Mouse (Mus musculus): ENCODE measurements around the gene Samd4.

Samd4 gene

DNA sequence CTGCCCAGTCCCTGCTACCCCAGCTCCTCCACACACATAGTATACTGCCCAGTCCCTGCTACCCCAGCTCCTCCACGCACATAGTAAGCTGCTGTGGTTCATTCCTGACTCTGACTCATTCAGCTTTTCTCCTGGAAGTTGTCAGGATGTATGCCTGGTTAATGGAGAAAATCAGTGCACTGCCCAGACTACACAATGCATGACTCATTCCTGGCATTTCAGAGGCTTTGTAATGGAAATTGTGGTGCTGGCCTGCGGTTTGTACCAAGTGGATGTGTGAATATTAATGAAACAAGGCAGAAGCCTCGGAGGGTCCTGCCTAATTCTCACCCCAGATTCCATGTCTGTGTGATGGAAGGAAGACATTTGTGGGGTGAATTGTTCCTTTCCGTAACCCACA, 107.0 kb downstream of the Samd4 start:
- in situ Hi-C loops (cut with MboI; ENCODE audit: low sequenced_read_pairs): no loop called here

DNA sequence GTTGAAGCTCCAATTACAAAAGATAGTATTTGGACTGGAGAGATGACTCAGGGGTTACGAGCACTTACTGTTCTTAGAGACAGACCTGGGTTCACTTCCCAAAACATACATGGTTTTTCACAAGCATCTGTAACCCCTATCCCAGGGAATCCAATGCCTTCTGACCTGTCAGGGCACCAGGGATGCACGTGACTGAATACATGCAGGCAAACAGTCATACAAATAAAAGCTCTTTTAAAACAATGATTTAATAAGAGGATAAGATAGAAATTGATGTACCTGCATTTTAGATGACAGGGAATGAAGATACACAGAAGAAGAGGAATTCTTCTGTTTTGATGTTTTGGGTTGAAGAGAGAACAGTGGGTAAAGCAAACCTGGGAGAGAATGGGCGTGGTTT, 107.8 kb downstream of the Samd4 start:
- in situ Hi-C loops (cut with MboI; ENCODE audit: low sequenced_read_pairs): no loop called here

DNA sequence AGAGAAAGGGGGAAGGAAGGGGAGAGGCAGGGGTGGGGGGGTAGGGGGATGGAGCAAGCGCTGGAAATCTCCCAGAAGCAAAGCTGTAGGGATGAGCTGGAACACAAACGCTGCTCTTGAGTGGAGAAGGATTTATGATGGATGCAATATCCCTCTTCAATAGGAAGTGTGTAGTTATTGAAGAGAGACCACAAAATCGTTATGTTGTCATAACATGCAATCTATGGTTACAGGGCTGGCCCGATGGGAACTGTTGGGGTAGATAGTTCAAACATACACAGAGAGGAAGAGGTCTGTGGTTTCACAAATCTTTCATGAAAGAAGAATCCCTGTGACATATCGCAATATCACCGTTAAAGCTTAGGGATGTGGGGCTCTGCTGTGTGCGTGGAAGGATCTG, 112.0 kb downstream of the Samd4 start:
- in situ Hi-C loops (cut with MboI; ENCODE audit: low sequenced_read_pairs): no loop called here

DNA sequence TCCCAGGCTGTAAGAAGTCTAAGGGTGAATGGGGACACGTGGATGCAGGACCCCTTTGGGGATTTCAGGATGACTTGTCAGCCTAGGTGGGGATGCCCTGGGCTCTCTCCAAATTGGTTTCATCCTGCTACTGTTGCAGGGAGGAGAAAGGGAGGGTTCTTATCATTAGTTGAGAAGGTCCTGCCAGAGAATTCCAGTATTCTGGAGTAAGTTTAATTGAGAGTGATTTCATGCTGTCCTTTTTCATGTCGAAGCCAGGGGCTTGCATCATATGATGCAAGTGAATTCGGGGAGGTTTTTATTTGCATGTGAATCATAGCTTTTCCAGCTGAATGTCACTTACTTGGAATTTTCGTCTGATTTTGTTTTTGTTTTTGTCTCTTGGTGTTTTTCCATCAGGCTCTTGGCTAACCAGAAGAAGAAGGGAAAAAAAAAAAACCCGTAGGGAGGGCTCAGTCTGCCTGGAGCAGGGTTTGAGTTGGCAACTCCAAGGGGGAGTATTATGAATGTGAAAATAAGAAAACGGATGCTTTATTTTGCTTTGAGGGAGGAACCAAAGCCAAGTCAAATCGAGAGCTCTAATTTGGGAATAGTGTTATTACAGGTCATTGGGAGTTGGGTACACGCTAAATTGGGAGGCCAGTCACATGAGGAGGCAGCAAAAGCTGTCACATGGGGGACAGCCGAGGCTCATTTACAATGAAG, 116.8 kb downstream of the Samd4 start:
- in situ Hi-C loops (cut with MboI; ENCODE audit: low sequenced_read_pairs): no loop called here

DNA sequence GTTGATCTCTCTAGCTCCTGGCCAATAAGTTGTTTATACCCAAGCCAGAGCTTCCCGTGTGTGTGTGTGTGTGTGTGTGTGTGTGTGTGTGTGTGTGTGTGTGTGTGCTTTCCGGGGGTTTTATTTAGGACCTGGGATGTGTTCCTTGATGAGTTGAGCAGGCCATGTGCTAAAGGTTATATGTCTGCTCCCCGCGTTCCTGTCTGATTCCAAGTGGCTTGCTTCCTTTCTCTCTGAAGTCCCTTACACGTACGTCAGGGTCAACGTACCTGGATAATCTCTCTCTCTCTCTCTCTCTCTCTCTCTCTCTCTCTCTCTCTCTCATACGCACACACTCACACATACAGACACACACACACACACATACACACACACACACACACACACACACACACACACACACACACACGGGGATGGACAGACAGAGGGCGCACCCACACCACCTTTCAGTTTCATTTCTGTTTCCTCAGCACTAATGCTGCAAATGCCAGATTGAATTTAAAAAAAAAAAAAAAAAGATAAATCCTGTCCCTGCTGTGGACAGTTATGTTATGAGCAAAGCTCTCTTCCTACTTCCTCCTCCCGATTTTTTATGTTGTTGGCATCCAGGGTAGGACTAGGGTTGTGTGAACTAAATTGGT, 117.6 kb downstream of the Samd4 start:
- in situ Hi-C loops (cut with MboI; ENCODE audit: low sequenced_read_pairs): no loop called here

DNA sequence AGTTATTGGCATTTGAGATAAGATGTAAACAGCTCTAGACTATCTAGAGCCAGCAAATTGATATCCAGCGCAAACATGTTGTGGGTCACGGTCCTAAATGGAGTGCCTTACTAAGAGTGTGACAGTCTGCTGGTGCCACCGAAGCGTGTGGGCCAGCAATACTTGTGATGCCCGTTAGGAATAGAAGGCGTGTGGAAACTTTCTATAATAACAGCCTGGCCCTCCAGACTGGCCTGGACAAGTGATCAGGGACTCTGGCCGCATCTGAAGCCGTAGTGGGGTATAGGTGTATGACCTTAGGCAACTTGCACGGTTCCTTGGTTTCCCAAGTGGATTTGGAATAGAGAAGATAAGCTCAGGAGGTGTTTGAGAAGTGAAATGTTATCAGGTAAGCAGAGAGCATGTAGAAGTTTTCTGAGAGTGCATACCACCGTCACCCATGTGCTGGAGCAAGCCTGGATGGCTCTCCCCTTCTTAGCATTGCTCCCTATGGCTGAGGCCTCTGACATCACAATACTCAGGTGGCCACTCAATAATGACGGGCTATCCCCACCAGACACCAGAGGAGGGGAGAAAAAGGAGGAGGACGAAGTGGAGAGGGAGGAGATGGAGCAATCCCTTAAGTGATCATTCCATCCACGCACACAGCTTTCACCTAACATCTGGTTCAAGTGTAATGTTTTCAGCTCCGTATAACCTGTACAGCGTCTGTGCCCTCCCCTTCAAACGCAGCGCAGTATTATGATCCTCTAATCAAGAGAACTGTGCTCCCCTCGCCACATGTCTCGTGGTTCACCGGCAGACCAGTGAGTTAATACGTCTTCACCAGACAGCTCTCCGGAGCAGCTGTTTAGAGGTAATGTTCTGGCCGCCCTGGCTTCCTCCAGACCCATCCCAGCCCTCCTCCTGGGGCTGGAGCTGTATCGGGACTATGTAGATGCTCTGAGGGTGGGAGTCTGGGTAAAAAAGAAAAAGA, 118.4 kb downstream of the Samd4 start:
- in situ Hi-C loops (cut with MboI; ENCODE audit: low sequenced_read_pairs): no loop called here

DNA sequence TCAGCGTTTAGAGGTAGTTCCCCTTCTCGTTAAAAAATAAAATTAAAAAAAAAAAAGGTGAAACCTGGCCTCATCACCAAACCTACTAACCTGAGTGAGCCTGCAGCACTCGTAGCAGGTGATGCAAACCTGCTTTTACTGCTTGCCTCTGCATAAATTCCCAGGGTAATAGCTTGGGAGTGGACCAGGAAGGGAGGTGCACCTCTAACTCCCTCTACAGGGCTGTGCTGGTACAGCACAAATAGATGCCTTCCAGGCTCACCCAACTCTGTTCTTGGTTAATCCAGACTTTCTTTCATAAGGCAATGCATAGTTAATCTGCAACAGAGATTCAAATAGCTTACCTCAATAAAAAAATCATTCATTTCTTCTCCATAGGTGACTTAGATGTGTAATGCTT, 121.5 kb downstream of the Samd4 start:
- in situ Hi-C loops (cut with MboI; ENCODE audit: low sequenced_read_pairs): no loop called here

DNA sequence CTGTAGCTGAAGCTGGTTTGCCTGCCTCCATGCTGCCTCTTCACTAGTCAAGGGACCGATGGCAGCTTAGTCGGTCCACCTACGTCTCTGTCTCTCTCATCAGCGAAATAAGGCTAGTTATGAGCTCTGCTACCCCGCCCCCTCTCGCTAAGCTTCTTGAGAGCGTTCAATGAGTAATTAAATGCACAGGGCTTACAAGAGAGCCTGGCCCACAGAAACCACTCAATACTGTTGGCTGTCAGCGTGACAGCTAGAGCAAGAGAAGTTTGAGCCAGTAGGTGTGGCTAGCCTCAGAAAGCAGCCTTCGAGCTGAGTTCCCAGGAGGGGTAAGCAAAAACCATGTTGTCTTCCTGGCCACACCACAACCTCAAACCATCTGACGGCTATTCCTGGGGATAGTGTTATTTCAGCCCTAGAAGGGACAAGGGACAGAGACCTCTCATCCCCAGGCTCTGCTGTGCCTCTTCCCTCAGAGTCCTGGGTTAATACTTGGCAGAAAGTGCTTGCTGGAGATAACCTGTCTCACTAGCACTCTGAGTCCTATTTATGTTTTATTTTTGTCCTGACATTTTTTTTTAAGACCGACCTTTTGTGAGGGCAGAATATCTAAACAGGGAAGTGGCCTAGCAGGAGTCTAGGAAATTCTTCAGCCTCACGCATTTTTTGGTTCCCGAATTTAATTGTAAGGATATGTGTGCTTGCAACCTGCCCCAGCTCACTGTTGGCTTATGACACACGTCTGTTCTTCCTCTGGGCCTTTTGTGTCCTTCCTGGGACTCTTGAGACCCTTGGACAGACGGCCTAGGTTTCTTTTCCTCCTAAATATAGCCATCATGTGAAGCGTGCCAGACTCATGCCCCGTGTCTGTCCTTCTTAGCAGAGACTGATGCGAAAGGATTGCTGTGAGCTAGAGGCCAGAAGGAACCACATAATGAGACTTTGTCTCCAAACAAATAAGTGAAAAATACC, 128.8 kb downstream of the Samd4 start:
- in situ Hi-C loops (cut with MboI; ENCODE audit: low sequenced_read_pairs): no loop called here

DNA sequence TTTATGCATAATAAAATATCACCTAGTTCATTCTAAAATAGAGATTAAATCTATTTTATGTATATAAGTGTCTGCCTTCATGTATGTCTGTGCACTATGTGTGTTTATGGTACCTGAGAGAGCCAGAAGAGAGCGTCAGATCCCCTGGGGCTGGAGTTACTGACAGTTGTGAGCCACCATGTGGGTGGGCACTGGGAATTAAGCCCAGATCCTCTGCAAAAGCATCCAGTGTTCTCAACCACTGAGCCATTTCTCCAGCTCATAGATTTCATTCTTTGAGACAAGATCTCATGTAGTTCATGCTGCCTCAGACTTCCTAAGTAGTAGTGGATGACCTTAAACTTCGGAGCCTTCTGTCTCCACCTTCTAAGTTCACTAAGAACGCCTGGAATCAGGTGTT, 133.0 kb downstream of the Samd4 start:
- in situ Hi-C loops (cut with MboI; ENCODE audit: low sequenced_read_pairs): no loop called here

DNA sequence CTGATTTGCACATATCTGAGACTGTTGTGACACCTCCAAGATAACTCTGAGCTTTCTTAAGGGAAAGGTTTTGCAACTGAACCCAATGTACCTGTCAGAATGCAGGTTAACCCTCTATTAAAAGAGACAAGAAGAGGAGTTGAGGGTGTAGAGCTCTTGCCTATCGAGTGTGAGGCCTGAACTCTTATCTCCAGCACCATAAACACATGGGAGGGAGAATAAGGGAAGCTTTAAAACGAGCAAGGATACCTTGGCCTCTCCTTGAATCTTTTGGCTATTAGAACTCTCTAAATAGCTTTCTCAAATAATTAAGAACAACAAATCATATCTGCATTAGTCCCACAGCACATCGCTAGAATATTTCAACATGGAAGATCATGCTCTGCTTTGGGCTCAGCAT, 135.0 kb downstream of the Samd4 start:
- in situ Hi-C loops (cut with MboI; ENCODE audit: low sequenced_read_pairs): no loop called here

DNA sequence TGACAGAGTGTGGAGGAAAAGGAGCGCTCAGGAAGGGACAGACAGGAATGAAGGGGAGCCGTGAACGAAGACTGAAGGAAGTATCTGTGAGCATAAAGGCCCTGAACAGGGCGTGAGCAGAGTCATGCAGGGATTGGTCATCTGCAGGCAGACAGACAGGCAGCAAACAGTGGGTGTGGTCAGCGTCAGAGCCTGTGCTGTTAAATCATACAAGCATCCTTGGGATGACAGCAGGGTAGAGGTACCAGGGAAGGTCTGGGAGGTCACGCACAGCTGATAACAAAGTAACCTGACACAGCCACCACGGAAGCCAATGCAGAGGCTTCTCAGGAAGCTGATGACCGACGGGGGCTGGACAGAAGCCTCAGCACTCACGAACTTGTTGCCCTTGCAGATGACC, 138.2 kb downstream of the Samd4 start:
- in situ Hi-C loops (cut with MboI; ENCODE audit: low sequenced_read_pairs): no loop called here

DNA sequence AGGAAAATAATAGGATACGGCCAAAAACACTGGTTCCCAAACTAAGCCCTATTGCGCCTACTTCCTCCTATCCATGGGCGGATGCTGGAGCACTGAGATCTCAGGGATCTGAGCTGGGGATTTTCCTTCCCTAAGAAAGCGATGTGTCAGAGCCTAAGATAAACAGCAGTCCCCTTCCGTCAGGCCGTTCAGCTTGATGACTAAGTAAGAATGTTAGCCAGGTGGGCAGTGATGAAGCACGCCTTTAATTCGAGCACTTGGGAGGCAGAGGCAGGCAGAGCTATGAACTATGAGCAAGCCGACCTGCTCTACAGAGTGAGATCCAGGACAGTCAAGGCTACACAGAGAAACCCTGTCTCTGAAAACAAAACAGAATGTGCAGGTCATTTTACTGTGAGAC, 140.9 kb downstream of the Samd4 start:
- in situ Hi-C loops (cut with MboI; ENCODE audit: low sequenced_read_pairs): no loop called here

DNA sequence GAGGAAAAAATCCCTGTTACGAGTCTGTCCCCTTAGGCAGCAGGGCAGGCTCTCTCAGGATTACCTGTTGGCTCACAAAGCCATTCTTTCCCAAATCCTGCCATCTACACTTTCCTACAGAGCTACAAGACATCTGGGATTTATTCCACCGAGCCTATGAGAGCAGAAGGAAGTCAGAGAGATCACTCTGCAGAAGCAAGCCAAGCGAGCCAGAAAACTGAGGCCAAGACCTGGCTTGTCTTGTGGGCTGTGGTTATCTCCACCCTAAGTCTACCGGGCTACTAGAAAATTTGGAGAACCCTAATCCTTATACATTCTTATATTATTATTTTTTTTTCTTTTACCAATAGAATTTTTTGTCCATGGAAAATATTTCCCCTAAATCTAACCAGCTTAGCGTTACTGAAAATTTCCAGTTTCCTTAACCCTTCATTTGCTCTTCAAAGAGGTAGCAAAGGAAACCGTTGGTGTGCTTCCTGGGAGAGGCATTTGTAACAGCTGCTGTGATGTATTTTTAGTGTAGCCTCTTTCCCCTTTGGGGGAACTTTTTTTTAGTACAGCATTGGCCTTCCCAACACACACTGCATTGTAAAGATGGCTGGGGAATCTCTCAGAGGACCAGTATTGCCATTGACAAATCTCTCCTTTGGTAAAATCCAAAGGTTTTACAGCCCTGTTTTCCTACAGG, 144.9 kb downstream of the Samd4 start:
- in situ Hi-C loops (cut with MboI; ENCODE audit: low sequenced_read_pairs): no loop called here

DNA sequence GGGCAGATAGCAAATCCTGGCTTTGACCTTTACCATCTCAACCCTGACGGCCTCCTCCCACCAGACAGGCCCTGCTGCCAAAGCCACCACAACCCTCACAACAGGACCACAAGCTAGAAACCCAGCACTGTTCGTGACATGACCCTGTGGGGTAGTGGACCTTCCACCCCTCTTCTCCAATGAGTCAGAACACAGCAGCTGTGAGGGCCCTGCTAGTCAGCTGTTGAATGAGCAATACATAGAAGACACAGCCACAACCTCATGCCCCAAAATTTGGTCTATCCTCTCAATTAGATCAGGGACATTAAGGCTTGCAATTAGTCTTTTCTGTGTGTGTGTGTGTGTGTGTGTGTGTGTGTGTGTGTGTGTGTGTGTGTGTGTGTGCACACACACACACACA, 148.9 kb downstream of the Samd4 start:
- in situ Hi-C loops (cut with MboI; ENCODE audit: low sequenced_read_pairs): no loop called here

DNA sequence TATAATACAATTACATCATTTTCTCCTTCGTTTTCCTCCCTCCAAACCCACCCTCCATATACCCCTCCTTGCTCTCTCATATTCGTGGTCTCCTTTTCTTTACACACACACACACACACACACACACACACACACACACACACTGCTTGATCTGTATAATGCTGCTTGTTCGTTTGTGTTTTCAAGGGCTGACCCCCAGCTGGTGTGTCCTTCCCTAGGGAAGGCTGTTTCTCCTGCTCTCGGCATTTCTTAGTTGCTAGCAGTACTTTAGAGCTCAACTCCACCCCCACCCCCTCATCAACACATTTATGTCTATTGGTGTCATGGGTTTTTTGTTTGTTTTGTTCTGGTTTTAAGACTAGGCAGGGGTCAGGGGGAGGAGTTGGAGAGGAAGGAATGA, 149.5 kb downstream of the Samd4 start:
- in situ Hi-C loops (cut with MboI; ENCODE audit: low sequenced_read_pairs): no loop called here

DNA sequence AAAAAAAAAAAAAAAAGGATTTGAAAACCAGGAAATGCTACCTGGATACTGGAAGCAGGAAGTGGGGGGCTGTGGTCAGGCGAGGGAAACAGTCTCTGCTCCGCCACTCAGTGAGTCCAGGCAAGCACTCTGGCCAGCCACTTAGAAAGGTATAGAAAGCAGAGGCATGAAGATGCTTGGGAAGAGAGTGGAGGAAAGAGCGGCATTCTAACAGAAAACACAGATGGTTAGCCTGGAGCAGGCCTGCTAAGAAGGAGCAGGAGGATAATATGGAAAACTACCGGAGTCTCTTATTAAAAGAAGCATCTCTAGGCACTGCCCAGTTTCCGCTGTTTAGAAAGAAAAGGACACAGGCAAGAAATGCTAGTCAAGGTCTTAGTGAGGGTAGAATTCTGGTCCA, 150.8 kb downstream of the Samd4 start:
- in situ Hi-C loops (cut with MboI; ENCODE audit: low sequenced_read_pairs): no loop called here

DNA sequence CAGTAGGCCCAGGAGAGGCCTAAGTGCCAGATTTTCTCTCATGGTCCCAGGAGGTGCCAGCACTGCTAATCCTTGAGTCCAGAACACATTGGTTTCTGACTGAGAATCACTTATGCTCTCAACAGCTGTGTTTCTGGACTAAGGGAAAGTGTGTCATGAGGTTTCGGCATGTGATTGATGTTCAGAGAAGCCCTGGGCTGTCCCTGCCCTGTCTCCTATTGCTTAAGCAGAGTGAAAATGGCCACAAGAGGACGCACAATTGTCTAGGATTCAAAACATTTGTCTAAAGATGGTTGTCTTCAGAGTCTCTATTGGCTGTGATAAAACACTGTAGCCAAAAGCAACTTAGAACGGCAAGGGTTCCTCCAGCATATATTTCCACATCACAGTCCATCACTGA, 159.0 kb downstream of the Samd4 start:
- in situ Hi-C loops (cut with MboI; ENCODE audit: low sequenced_read_pairs): no loop called here

DNA sequence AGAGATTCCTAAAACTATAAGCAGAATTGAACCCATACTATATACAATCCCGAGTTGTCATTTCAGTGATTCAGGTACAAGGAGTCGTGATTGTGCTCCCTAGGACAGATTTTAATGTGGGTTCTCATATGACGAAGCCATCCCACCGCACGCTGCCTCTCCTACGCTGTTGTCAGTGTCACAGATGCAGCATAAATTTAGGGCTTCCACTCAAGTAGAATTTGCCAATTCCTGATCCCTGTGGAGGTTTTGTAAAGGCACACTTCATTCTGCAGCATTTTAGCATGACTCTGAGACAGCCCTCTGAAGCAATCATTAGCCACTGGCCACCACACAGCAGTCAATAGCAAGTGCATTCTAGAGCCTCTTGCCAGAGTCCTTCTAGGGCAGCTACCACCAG, 166.4 kb downstream of the Samd4 start:
- in situ Hi-C loops (cut with MboI; ENCODE audit: low sequenced_read_pairs): no loop called here

DNA sequence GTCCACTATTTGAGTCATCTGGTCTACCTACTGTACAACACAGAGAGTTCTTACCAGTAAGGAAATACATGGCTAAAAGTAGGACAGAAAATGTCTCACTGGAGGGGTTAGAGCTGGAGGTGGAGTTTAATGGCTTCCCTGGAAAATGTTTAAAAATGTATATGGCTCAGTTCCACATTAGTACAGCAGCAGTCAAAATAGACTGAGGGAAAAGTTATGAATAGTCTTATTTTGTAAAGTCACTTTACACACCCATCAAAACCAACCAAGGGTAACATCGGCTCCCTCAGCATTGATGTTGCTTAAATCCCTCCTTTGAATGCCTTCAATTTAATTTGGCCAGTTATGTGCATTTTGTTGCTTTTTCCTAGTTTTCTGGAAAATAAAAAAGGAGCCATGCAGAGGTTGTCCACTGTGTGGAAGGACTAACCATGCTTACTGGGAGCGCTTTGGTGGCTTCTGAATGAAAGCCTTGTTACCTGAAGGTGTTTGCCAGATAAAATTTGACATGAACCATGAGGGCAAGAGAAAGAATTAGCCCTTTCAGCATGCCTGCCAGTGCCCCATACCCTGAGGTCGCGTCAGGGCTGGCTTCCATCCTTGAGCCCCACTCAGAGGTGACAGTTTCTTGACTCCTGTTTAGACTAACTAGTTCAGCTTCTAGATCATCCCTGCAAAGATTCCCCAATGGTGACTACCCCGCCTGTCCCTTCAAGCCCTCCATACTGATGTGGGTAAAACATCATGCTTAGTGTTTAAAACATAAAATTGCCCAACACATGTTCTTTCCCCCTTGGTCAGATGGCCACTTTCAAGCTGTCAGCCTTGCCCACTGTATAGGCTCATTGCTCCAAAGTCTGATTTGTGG, 169.3 kb downstream of the Samd4 start:
- in situ Hi-C loops (cut with MboI; ENCODE audit: low sequenced_read_pairs): no loop called here
